Mouse (Mus musculus) G1E (cell line): ENCODE data around the gene Cacnb3. TPM values are rescaled to one million over a fixed set of nuclear protein-coding genes. Genes with fewer than 3 reads are reported as not detected.

Experiments
- ATAC-seq: 2 replicates; pipeline ENCODE4 v1.8.0; 2016; ENCODE audit warnings: mild to moderate bottlenecking; ENCODE audit not compliant: insufficient number of reproducible peaks, poor library complexity, low FRiP score, severe bottlenecking; ENCODE audit errors: extremely low read depth
- DNase-seq: peaks from one replicate; pipeline ENCODE4 v3.0.0; 2012; ENCODE audit warnings: low spot score
- H3K27me3 ChIP-seq: 2 replicates; pipeline ENCODE4 v1.6.1; 2012; ENCODE audit warnings: mild to moderate bottlenecking, low read length, inconsistent platforms; ENCODE audit not compliant: insufficient read depth
- H3K36me3 ChIP-seq: replicated peaks from 2 replicates; pipeline ENCODE3; 2012; ENCODE audit warnings: mild to moderate bottlenecking, inconsistent platforms
- H3K4me1 ChIP-seq: 2 replicates; pipeline ENCODE4 v1.6.1; 2012; ENCODE audit warnings: low read depth, low read length, inconsistent platforms, mixed read lengths; ENCODE audit not compliant: insufficient read depth
- H3K4me3 ChIP-seq: 2 replicates; pipeline ENCODE4 v1.5.1; 2012; ENCODE audit warnings: low read depth, mild to moderate bottlenecking, inconsistent platforms, low read length, moderate library complexity, mixed read lengths
- H3K9me3 ChIP-seq: replicated peaks from 2 replicates; pipeline ENCODE4 v1.6.1; 2012; ENCODE audit warnings: inconsistent platforms
- CTCF ChIP-seq: IDR thresholded peaks from 2 replicates; pipeline ENCODE4 v1.5.1; 2012; ENCODE audit warnings: low read depth, low read length, inconsistent platforms, mixed read lengths
- GATA1 ChIP-seq: IDR thresholded peaks from 2 replicates; pipeline ENCODE4 v1.6.1; 2012; ENCODE audit warnings: borderline replicate concordance, low read length, inconsistent platforms, mixed read lengths
- GATA2 ChIP-seq: IDR thresholded peaks from 2 replicates; pipeline ENCODE4 v1.6.1; 2012; ENCODE audit warnings: low read depth, low read length, inconsistent platforms, borderline replicate concordance
- POLR2AphosphoS5 ChIP-seq: IDR thresholded peaks from 2 replicates; pipeline ENCODE4 v1.6.1; 2012; ENCODE audit warnings: low read depth, low read length, inconsistent platforms; ENCODE audit not compliant: insufficient replicate concordance
- TAL1 ChIP-seq: conservative IDR thresholded peaks from 2 replicates; pipeline ENCODE4 v1.6.1; 2012; ENCODE audit warnings: low read depth, low read length, inconsistent platforms, mixed read lengths
- polyA plus RNA-seq: library from polyadenylated mRNA; stranded (reverse); fragments of >175 nt; gene quantifications from 2 replicates; pipeline ENCODE4 v1.2.3, GENCODE M21; 2012
- total RNA-seq, 2 experiments: library from RNA; stranded (forward) in 1 of 2; stranded (reverse) in 1 of 2; fragments of 200-1000 nt in 1 of 2; fragments of >200 nt in 1 of 2; fragmentation: Nextera tagmentation in 1 of 2; gene quantifications; 2 replicates each; pipeline ENCODE4 v1.2.3; 2014 to 2017

Cacnb3 gene
- total and polyA plus RNA-seq, 3 experiments, result 0.22 TPM; not detected in 1

DNA sequence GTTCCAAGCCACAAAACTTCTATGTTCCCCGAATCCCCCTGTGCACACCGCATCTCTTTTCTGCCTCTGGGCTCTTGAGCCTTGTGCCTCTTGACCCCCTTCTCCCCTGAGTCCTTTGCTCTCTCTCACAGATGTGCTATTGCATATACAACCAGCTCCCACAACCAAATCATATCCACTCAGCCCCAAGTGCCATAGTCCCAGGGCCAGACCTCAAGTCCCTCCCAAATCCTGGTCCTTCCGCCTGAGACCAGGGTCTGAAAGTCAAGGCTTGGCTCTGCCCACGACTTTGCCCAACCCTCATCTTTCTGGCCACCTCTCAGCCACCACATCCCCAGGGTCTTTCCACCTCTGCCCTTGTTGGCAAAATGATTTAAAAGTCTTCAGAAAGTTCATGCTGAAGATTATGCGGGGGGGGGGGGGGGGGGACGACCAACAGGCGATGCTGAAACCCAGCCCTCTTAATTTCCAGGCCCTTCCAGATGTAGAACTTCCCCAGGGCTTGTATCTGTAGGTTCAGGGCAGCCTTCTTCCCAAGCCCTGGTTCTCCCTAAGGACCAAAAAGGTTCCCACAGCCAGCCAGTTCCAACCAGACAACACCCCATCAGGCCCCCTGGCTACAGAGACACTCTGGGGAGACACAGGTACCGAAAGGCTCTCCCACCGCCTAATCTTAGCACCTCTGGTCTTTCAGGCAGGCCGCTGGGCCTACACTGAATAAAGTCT lies 22.4 kb upstream of the Cacnb3 start:
- TF ChIP-seq GATA1, result no peak
- no peak for TF ChIP-seq CTCF
- no peak for TF ChIP-seq TAL1
- no peak for TF ChIP-seq GATA2
- TF ChIP-seq POLR2AphosphoS5, result no peak
- Histone ChIP-seq H3K27me3 (peaks cover 51% of the 10 kb centered on the region), H3K9me3 (peaks cover 5% of the 10 kb centered on the region), H3K36me3 (no peaks in the 10 kb centered on the region), H3K4me3 (no peak overlapping the region), H3K4me1 (no peaks in the 10 kb centered on the region; the same call in 1 of the 2 replicates)
- no peak for ATAC-seq
- DNase-seq, result no peak

DNA sequence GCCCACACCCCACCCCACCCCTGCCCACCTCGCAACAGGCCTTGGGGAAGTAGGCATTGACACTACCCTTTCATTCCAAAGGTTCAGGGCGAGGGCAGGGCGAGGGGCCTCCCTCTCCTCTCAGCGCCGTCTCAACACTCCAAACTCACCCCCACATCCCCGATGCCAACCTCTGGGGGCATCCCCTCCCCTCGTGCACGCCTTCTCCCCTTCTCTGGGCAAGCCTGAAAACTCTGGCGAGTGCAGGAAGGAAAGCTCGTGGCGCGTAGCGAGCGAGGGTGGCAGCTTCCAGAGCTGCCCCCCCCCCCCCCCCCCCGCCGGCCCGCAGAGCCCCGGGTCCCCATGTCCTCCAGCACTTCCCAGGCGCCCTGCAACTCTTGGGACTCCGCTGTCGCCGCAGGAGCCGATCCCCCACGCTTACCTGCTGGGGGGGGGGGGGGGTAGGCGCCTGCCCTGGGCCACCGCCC lies 21.8 kb upstream of the Cacnb3 start:
- no peaks in the 10 kb centered on the region; the same call in 1 of the 2 replicates for H3K4me1 ChIP-seq
- no peaks in the 10 kb centered on the region for H3K36me3 ChIP-seq
- no peak for TF ChIP-seq GATA2
- TF ChIP-seq POLR2AphosphoS5, result no peak
- no peak for TF ChIP-seq CTCF
- ATAC-seq (no peak), DNase-seq (no peak)
- H3K9me3 ChIP-seq, result peaks cover 5% of the 10 kb centered on the region
- peaks cover 51% of the 10 kb centered on the region for H3K27me3 ChIP-seq
- no peak overlapping the region for H3K4me3 ChIP-seq

DNA sequence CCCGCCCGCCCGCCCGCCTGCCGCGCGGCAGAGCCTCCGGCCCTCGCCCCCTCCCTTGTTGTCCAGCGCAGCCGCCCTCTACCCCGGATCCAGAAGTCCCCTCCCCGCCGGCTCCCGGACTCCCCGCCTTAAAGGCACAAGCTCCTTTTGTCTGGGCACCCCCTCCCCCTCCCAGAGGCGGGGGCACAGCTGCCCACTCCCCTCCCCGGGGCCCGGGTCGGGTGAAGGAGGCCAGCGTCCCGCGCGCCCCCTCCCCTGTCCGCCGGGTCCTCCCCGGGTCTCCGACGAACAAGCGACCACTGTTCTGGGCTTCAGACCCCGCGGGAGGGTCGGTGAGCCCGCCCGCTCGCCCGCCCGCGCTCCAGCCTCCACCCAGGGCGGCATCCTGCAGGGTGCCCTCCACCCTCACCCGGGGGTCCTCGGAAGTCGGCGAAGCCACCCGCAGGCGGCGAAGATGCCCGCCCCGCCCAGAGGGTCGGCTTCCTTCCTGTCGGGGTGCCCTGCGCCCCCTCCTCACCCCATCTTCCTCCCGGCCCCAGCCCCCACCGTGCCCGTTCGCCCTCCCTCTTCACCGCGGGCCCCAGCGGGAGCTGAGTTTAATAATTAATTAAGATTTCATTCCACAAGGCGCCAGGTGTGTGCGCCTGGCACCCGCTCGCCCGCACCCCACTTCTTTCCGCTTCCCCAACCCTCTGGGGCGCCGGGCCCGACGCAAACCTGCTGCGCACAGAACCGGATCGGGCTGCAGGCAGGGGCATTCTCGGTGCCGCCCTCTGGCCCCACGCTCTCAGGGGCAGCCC lies 21.1 kb upstream of the Cacnb3 start, which contains the start of gene Adcy6:
TSS of gene Adcy6 (minus strand) at position 746 of the 800 bp plus-strand sequence.
- ATAC-seq (no peak), DNase-seq (no peak)
- no peaks in the 10 kb centered on the region for H3K4me1 ChIP-seq
- H3K4me3 ChIP-seq, result no peak within 1 kb of the TSS
- H3K9me3 ChIP-seq, result peaks cover 5% of the 10 kb centered on the region
- no peaks in the 10 kb centered on the region for H3K36me3 ChIP-seq
- H3K27me3 ChIP-seq, result peaks cover 47% of the 10 kb centered on the region
- TF ChIP-seq GATA2 (no peak), TAL1 (no peak), CTCF (no peak), GATA1 (no peak), POLR2AphosphoS5 (no peak)

DNA sequence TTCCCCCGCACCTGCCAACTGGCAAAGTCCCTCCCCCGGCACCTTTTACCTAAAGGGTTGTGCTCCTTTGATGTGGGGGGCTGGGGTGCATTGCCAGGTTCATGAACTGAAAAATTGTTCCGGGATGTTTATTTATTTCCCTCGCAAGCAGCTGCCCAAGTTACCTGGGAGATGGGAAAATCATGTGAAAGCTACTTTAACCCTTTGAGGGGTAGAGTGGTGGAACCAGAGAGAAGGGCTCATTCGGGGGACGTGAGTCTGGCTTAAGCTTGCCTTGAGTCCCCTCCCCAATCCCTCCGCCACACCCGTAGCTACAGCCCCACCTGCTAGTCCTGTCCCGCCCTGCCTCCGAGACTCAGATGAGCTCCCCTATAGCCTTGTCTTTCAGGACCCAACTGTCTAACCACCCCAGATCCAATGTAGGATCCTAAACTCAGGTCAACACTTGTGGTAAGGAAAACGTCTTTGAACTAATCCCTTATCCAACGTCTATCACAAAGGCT lies 20.5 kb upstream of the Cacnb3 start:
- H3K4me1 ChIP-seq, result no peaks in the 10 kb centered on the region
- no peak for ATAC-seq

DNA sequence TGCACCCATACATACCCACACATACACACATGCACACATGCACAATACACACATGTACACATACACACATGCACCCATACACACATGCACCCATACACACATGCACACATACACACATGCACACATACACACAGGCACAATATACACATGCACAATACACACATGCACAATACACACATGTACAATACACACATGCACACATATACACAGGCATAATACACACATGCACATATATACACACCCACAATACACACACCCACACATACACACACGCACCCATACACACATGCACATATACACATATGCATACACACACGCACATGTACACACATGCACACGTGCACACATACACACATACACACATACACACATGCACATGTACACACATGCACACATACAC lies 18.4 kb upstream of the Cacnb3 start:
- TF ChIP-seq GATA1 (no peak), CTCF (no peak), GATA2 (no peak), POLR2AphosphoS5 (no peak), TAL1 (no peak)
- no peak for DNase-seq
- peaks cover 38% of the 10 kb centered on the region for H3K27me3 ChIP-seq
- peaks cover 5% of the 10 kb centered on the region for H3K9me3 ChIP-seq
- ATAC-seq, result no peak
- peaks cover under 1% of the 10 kb centered on the region; the same call in 1 of the 2 replicates for H3K4me1 ChIP-seq
- no peak overlapping the region for H3K4me3 ChIP-seq
- H3K36me3 ChIP-seq, result no peaks in the 10 kb centered on the region

More for the DNA sequence above, 20.5 kb upstream of the Cacnb3 start:
- no peak for DNase-seq
- Histone ChIP-seq H3K36me3 (no peaks in the 10 kb centered on the region), H3K9me3 (peaks cover 5% of the 10 kb centered on the region), H3K27me3 (peaks cover 45% of the 10 kb centered on the region), H3K4me3 (no peak overlapping the region)
- TF ChIP-seq CTCF (no peak), GATA2 (no peak)

DNA sequence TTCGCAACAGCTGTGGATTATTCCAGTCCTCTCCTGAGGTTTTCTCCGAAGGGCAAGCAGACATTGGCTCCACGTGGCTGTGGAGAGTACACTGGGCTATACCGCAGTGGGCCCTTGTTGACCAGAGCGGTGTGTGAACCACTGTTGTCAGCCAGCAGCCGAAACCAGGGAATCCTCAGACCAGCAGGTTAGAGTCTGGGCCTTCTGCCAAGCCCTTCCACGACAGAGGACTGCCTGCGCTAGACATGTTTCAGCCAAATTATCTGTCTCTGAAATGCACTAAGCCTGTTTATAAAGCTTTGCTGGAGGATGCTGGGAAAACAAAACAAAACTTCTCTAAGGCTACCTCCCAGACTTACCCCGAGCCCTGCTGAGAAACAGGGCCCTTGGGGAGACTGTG lies 16.1 kb upstream of the Cacnb3 start:
- TF ChIP-seq CTCF (no peak), GATA2 (no peak), POLR2AphosphoS5 (no peak), GATA1 (no peak)
- ATAC-seq (no peak), DNase-seq (no peak)
- Histone ChIP-seq H3K27me3 (peaks cover 39% of the 10 kb centered on the region), H3K36me3 (no peaks in the 10 kb centered on the region), H3K9me3 (peaks cover 5% of the 10 kb centered on the region), H3K4me3 (no peak overlapping the region), H3K4me1 (peaks cover 3% of the 10 kb centered on the region; the same call in 1 of the 2 replicates)
